Mouse (Mus musculus): ENCODE results near the gene Map4k1.

DNA sequence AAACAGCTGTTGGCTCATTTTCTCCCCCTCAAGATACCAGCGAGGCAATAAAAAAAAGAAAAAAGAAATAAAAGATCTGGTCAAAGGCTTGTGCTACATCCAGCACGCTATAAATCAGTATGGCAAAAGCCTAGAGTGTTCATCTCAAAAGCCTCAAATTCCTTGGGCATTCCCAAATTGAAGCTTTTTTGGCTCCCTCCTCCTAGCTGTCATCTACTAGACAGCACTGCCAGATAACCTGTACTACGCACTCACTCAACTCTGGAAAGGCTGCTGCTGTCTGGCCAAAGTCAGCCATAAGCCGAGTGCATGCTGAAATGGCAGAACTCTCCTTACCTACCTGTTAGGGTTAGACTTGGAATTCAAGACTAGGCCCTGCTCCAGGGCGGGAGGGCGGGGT lies 24.6 kb upstream of the Map4k1 start:
- TF ChIP-seq POLR2A (IDR thresholded peaks at IDR 0.05; ENCODE audit: borderline replicate concordance, low read depth, low read length) (no peak), CTCF (IDR thresholded peaks at IDR 0.05; ENCODE audit: low read depth, low read length) (no peak)
